Mouse (Mus musculus): ENCODE measurements around the gene Pgd.
"Not testable (repeated sequence)": the region's sequence is repeated elsewhere in the genome, so short reads cannot be mapped to it uniquely, and the experiment has no call there.

Gene Pgd

GRCm38 (mm10) chr4:149166215-149166946 lies at the start of gene Pgd:
Pgd (minus strand) TSS chr4:149166771.
- DNase-seq (ENCODE audit: low read depth, low spot score) = peak; percentile 98

DNA sequence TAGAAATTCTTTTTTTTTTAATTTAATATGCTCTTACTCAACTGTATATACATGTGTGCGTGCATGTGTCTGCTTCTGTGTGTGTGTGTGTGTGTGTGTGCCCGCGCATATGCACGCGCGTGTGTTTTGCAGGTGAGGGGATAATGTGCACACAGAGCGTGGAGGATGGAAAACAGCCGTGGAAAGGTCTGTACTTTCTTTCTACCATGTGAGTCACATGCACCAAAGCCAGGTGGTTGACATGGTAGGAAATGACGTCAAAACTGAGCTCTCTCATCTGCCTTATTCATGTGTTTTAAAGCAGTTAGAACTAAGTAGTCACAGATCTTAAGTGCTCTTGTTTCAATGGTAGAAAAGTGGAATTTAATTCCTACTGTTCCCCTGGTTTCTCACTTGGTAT lies 49.4 kb upstream of the Pgd start:
- DNase-seq (ENCODE audit: low read depth, low spot score) = no peak

DNA sequence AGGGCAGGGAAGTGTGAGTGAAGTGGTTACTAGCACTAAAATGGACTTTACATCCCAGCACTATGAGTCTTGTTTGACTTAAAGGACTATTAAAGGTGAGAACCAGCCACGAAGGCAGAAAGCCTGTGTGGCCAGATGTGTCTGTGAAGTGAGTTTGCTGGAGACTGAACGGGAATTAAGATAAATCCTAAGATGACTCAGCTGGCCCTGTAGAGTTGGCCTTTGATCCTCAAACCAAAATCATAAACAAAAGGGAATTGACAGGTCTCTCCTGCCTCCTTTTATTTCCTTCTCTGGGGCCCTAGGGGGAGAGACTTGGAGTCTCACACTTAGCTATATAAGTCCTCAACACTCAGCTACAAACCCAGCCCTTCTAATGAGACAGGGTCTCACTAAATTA lies 48.8 kb upstream of the Pgd start:
- DNase-seq (ENCODE audit: low read depth, low spot score) = no peak

GRCm38 (mm10) chr4:149214468-149214867 lies 47.9 kb upstream of the Pgd start:
- DNase-seq (ENCODE audit: low read depth, low spot score) = not testable (repeated sequence)

DNA sequence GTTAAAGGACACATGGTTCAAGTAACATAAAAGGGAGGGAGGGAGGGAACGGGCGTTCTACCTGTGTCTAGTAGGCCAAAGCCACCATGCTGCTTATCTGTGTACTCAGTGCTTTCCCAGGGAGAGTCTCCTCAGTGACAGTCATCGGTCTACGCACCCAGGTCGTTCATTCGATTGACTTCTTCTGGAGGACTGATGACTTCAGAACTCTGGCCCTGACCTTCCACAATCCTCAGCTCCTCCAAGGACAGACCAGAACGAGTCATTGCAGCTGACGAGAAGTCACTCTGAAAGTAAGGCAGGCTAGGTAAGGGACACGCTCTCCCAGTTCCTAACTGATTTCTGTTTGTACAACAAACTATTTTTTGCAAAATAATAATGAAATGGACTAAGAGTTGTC lies 46.9 kb upstream of the Pgd start:
- DNase-seq (ENCODE audit: low read depth, low spot score) = no peak

DNA sequence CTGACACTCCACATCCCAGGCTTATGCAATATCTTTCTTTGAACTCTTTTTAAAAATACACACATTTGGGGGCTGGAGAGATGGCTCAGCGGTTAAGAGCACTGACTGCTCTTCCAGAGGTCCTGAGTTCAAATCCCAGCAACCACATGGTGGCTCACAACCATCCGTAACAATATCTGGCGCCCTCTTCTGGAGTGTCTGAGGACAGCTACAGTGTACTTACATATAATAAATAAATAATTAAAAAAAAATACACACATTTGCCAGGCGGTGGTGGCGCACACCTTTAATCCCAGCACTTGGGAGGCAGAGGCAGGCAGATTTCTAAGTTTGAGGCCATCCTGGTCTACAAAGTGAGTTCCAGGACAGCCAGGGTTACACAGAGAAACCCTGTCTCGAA lies 44.9 kb upstream of the Pgd start:
- DNase-seq (ENCODE audit: low read depth, low spot score) = not testable (repeated sequence)

GRCm38 (mm10) chr4:149202467-149202866 lies 35.9 kb upstream of the Pgd start:
- no peak for DNase-seq (ENCODE audit: low read depth, low spot score)

- DNase-seq (ENCODE audit: low read depth, low spot score) = no peak
These were observed 34.5 kb upstream of the Pgd start for GRCm38 (mm10) chr4:149201110-149201509.

- DNase-seq (ENCODE audit: low read depth, low spot score) = no peak
These were observed 30.6 kb upstream of the Pgd start for GRCm38 (mm10) chr4:149197180-149197579.

DNA sequence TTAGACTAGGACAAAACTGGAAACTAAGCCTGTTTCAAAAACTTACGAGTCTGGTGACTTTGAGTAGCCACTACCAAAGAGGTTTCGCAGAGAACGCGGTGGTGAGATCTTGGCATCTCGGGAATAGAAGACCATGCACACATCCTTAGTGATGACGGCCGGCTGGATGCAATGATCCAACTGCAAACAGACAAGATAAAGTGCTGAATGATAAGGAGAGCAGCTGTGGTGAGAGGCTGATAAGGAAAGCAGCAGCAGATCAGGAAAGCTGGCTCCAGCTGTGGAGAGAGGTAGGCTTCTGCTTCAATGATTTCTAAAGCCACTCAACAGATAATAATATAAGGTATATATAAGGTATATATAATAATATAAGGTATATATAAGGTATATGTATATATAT lies 24.5 kb upstream of the Pgd start:
- DNase-seq (ENCODE audit: low read depth, low spot score) = no peak

GRCm38 (mm10) chr4:149188563-149188962 lies 22.0 kb upstream of the Pgd start:
- DNase-seq (ENCODE audit: low read depth, low spot score) = no peak

DNA sequence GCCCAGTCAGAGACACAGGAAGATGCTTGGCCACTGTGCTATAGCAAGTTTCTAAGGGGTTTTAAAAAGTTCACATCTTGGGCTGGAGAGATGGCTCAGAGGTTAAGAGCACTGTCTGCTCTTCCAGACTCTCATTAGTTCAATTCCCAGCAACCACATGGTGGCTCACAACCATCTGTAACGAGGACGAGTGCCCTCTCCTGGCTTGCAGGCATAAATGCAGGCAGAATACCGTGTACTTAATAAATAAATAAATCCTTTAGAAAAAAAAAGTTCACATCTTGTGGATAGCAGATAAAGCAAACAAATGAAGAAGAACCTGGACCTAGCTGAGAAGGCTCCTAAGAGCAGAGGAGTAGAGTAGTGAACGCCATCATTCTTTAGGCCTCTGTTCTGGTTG lies 16.2 kb upstream of the Pgd start:
- peak; percentile 52 for DNase-seq (ENCODE audit: low read depth, low spot score)

DNA sequence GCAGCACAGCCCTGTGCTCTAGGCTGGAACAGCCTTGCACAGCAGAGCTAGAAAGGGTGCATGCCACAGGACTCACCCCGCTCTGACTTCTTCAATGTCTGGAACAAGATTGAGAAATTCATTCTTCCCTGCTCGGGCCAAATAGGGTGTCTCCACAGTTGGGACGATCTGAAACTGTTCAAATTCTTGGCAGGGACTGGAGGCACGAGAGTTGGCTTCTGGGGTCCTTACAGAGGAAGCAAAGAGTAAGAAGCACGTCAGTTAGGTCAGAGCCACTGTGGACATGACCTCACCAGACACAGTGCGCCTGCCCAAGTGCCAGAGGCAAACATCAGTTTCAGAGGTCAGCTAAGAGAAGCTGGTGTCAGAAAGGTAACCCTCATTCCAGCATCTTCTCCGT lies 15.6 kb upstream of the Pgd start:
- no peak for DNase-seq (ENCODE audit: low read depth, low spot score)

- DNase-seq (ENCODE audit: low read depth, low spot score) = no peak
These were observed 13.0 kb upstream of the Pgd start for GRCm38 (mm10) chr4:149179573-149179972.

DNA sequence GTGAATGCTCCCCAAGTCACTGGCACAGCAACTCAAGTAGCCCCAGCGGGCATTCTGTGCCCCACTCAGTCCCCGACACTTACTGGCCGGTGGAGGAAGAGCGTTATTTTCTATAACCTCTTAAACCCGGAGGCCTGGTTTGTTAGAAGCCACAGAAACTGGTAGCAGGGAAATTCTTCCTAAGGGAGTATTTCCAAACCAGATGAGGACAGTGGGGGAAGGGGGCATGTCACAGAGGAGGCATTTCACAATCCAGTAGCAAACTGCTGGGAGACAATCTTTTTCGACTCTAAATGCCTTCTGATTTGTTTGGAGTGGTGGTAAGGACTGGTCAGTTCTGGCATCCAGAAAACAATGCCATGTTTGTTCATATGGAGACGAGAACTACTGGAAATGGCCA lies 12.6 kb upstream of the Pgd start:
- DNase-seq (ENCODE audit: low read depth, low spot score) = no peak

- no peak for DNase-seq (ENCODE audit: low read depth, low spot score)
These were observed 11.8 kb upstream of the Pgd start for GRCm38 (mm10) chr4:149178328-149178727.

- DNase-seq (ENCODE audit: low read depth, low spot score) = no peak
These were observed 10.5 kb upstream of the Pgd start for GRCm38 (mm10) chr4:149177046-149177445.

DNA sequence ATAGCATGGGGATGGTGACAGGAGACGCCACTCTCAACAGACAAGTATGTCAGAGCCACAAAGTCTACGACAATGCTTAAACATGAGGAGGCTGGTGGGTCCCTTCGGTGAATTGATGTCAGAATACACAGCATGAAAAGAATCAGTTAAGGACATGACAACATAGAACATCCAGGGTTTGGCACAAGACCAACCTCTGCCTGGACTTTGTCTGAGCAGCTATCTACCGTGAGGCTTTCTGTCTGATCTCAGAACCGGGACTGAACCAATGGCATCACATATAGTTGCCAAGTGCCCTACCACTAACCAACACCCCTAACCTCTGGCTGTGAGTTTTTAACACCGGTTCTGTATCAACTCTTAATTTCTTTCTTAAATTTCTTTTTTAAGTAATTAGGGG lies 10.1 kb upstream of the Pgd start:
- DNase-seq (ENCODE audit: low read depth, low spot score) = no peak

DNA sequence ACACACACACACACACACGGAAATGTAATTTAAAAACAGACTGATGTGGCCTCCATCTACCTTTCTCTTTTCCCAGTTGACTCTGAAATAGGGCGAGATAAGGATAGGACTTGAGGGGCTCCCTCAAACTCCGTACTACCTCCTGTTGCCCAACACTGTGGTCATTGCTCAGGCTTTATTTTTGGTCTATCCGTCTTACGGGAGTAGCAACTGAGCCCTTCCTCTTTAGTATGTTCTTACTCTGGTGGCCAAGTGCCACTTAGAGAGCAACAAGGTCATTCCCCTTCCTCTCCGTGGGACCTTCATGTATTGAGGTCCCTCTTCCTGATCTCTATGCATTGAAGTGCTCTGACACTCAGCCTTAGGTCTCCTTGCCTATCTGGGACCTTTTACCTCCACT lies 7.1 kb upstream of the Pgd start:
- no peak for DNase-seq (ENCODE audit: low read depth, low spot score)

DNA sequence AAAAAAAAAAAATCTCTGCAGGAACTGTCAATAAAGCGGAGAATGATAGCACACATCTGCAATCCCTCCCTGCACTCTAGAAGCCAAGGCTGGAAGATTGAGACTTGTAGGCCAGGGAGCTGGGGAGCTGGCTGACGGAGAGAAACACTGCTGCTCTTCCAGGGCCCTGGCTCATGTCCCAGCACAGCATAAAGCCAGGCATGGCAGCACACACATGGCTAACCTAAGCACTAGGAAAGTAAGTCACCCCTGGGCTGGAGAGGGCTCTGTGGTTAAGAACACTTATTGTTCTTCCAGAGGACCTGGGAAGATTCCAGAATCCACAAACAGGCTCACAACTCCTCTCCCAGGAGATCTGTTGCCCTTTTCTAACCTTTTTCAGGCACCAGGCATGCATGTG lies 6.1 kb upstream of the Pgd start:
- DNase-seq (ENCODE audit: low read depth, low spot score) = peak; percentile 61

GRCm38 (mm10) chr4:149172083-149172482 lies 5.5 kb upstream of the Pgd start:
- no peak for DNase-seq (ENCODE audit: low read depth, low spot score)

- peak; percentile 50 for DNase-seq (ENCODE audit: low read depth, low spot score)
These were observed 5.0 kb upstream of the Pgd start for GRCm38 (mm10) chr4:149171581-149171981.

DNA sequence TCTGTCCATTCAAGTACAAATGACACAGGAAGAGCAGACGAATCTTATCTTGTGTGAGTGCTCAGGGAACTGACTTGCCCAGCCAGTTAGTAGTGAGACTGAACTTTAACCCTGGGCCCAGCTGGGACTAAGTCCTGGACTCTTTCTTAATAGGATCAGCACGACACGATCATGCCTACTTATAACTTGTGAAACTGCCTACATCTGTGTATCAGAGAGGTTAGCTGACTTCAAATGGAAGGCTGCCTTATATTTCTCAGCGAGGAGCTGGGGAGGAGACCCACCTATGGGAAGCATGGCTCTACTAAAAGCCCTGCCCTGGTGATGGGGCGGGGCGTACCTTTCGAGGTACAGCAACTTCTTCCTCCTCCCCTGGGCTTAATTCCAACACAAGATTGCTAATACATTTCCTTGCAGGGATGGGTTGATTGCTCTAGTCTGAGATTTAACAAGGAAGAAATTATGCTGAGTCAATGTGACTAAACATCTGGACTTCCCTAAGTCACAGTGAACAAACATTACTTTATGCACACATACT lies 3.9 kb upstream of the Pgd start:
- DNase-seq (ENCODE audit: low read depth, low spot score) = peak; percentile 33

GRCm38 (mm10) chr4:149169926-149170325 lies 3.4 kb upstream of the Pgd start:
- DNase-seq (ENCODE audit: low read depth, low spot score) = not testable (repeated sequence)

All from brain, adult 2 months (tissue).